Mouse (Mus musculus) hindbrain, embryonic 16.5 days (tissue): Measurements from ENCODE around the gene Ythdc1. TPM values are rescaled to one million over a fixed set of nuclear protein-coding genes. Genes with fewer than 3 reads are reported as not detected.
A peak's percentile ranks its signal among the peaks of the same experiment; 100 is the strongest.
"Not testable (repeated sequence)": the region's sequence is repeated elsewhere in the genome, so short reads cannot be mapped to it uniquely, and the experiment has no call there.

Source experiments
- ATAC-seq: fragments of 200-750 bp; cut with Nextera tagmentation; 2 replicates; pipeline ENCODE4 v1.8.0; 2017; ENCODE audit warnings: moderate TSS enrichment, moderate library complexity
- H3K27ac ChIP-seq: fragments of 300-500 bp; sonication (generic); 2 replicates; pipeline ENCODE4 v1.5.1; 2014; ENCODE audit warnings: low read depth, mild to moderate bottlenecking, control low read depth, low read length, moderate library complexity
- H3K27me3 ChIP-seq: fragments of 300-500 bp; sonication (generic); replicated peaks from 2 replicates; pipeline ENCODE4 v1.6.1; 2014; ENCODE audit warnings: low read length; ENCODE audit not compliant: control insufficient read depth, insufficient read depth
- H3K36me3 ChIP-seq: fragments of 300-500 bp; sonication (generic); 2 replicates; pipeline ENCODE4 v1.6.1; 2014; ENCODE audit warnings: mild to moderate bottlenecking, low read length, moderate library complexity, mixed read lengths; ENCODE audit not compliant: control insufficient read depth, insufficient read depth
- H3K4me1 ChIP-seq: fragments of 300-500 bp; sonication (generic); 2 replicates; pipeline ENCODE4 v1.6.1; 2014; ENCODE audit warnings: low read depth, low read length; ENCODE audit not compliant: control insufficient read depth, insufficient read depth
- H3K4me2 ChIP-seq: fragments of 300-500 bp; sonication (generic); 2 replicates; pipeline ENCODE4 v1.6.1; 2014; ENCODE audit warnings: mild to moderate bottlenecking, low read length, control low read depth, moderate library complexity
- H3K4me3 ChIP-seq: fragments of 300-500 bp; sonication (generic); 2 replicates; pipeline ENCODE4 v1.5.1; 2014; ENCODE audit warnings: mild to moderate bottlenecking, low read length, control low read depth, moderate library complexity
- H3K9ac ChIP-seq: fragments of 300-500 bp; sonication (generic); 2 replicates; pipeline ENCODE4 v1.6.1; 2014; ENCODE audit warnings: low read depth, mild to moderate bottlenecking, control low read depth, low read length, moderate library complexity
- H3K9me3 ChIP-seq: fragments of 300-500 bp; sonication (generic); 2 replicates; pipeline ENCODE4 v1.6.1; 2014; ENCODE audit warnings: mild to moderate bottlenecking, low read length, moderate library complexity; ENCODE audit not compliant: control insufficient read depth
- WGBS: fragments of 180-500 bp; shearing (Covaris S2); extraction: QIAGEN DNeasy Blood & Tissue Kit; methylation state at CpG from one replicate; pipeline ENCODE4 v1.1.7; 2014; 5-methylcytosine and 5-hydroxymethylcytosine counted together
- polyA plus RNA-seq: library from polyadenylated mRNA; unstranded; fragments of >200 nt; fragmentation: Nextera tagmentation; extraction: Ambion mirVana; gene quantifications from 2 replicates; pipeline ENCODE4 v1.2.1, GENCODE M21; 2015

Gene Ythdc1
- polyA plus RNA-seq, 1 experiment from 2014 or later, result 28.4 TPM

- Histone ChIP-seq H3K27ac (no peak overlapping the region), H3K4me2 (no peak overlapping the region), H3K9ac (no peak overlapping the region), H3K4me1 (no peaks in the 10 kb centered on the region), H3K36me3 (no peaks in the 10 kb centered on the region), H3K9me3 (no peaks in the 10 kb centered on the region), H3K27me3 (no peaks in the 10 kb centered on the region), H3K4me3 (no peak overlapping the region)
- 75% methylated on average over 4 of the region's 4 CpGs for WGBS
- no peak for ATAC-seq
Measured at GRCm38 (mm10) chr5:86792249-86792648, 11.8 kb upstream of the Ythdc1 start.

GRCm38 (mm10) chr5:86792807-86793206 is 11.2 kb upstream of the Ythdc1 start:
- 79% methylated on average over 8 of the region's 8 CpGs for WGBS
- Histone ChIP-seq H3K4me1 (no peaks in the 10 kb centered on the region), H3K9ac (no peak overlapping the region), H3K36me3 (no peaks in the 10 kb centered on the region), H3K4me3 (no peak overlapping the region), H3K9me3 (no peaks in the 10 kb centered on the region), H3K27me3 (no peaks in the 10 kb centered on the region), H3K4me2 (no peak overlapping the region), H3K27ac (no peak overlapping the region)
- ATAC-seq, result no peak

DNA sequence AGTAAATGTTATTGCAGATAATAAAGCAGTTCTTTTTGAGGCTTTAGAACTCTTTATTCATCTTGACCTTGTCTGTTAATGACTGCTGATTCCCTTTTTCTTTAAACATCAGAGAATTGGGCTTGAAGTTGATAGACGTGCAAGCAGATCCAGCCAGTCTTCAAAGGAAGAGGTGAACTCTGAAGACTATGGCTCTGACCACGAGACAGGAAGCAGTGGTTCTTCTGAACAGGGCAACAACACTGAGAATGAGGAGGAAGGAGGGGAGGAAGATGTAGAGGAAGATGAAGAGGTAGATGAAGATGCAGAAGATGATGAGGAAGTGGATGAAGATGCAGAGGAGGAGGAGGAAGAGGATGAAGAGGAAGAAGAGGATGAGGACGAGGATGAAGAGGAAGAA is 12.8 kb downstream of the Ythdc1 start:
- H3K9me3 ChIP-seq, result no peaks in the 10 kb centered on the region
- no peaks in the 10 kb centered on the region for H3K4me1 ChIP-seq
- H3K36me3 ChIP-seq, result peaks cover 17% of the 10 kb centered on the region
- H3K4me3 ChIP-seq, result no peak overlapping the region
- no peak overlapping the region for H3K9ac ChIP-seq
- no peaks in the 10 kb centered on the region for H3K27me3 ChIP-seq
- H3K4me2 ChIP-seq, result no peak overlapping the region
- ATAC-seq, result no peak
- WGBS, result 89% methylated on average over 3 of the region's 3 CpGs
- H3K27ac ChIP-seq, result no peak overlapping the region

DNA sequence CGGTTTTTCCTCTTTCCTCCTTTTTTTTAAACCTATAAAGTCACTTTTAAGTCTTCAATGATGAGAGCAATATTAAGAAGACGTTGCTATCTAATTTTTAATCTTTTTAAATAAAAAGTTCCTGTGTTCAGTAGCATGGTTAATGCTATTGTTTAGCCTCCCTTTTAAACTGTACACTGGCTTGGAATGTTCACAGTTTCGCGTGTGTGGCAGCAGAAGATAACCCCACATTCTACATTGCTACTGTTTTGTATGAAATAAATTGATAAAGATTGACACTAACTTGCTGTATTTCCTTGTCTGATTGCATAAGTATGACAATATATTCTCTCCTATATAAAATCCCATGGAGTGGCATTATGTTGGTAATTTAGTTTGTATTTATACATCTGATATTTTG is 32.4 kb downstream of the Ythdc1 start:
- H3K4me1 ChIP-seq, H3K36me3 ChIP-seq, H3K9ac ChIP-seq, H3K27me3 ChIP-seq, H3K27ac ChIP-seq, H3K4me3 ChIP-seq, H3K9me3 ChIP-seq, ATAC-seq, H3K4me2 ChIP-seq: not testable (repeated sequence)
- WGBS, result 94% methylated on average over 4 of the region's 4 CpGs

GRCm38 (mm10) chr5:86838110-86838509 is 34.1 kb downstream of the Ythdc1 start:
- no peak overlapping the region for H3K4me3 ChIP-seq
- no peak for ATAC-seq
- no peaks in the 10 kb centered on the region for H3K4me1 ChIP-seq
- H3K9me3 ChIP-seq, result no peaks in the 10 kb centered on the region
- H3K9ac ChIP-seq, result no peak overlapping the region
- H3K4me2 ChIP-seq, result no peak overlapping the region
- 89% methylated on average over 1 of the region's 1 CpGs for WGBS
- no peak overlapping the region for H3K27ac ChIP-seq
- no peaks in the 10 kb centered on the region for H3K27me3 ChIP-seq
- H3K36me3 ChIP-seq, result peaks cover 9% of the 10 kb centered on the region

GRCm38 (mm10) chr5:86839472-86839871 is 35.5 kb downstream of the Ythdc1 start:
- H3K9ac ChIP-seq, result no peak overlapping the region
- no peaks in the 10 kb centered on the region for H3K4me1 ChIP-seq
- H3K27ac ChIP-seq, result no peak overlapping the region
- no peaks in the 10 kb centered on the region for H3K27me3 ChIP-seq
- H3K4me2 ChIP-seq, result no peak overlapping the region
- H3K36me3 ChIP-seq, result peaks cover 7% of the 10 kb centered on the region
- WGBS, result 96% methylated on average over 1 of the region's 1 CpGs
- H3K9me3 ChIP-seq, result no peaks in the 10 kb centered on the region
- no peak for ATAC-seq
- H3K4me3 ChIP-seq, result no peak overlapping the region

DNA sequence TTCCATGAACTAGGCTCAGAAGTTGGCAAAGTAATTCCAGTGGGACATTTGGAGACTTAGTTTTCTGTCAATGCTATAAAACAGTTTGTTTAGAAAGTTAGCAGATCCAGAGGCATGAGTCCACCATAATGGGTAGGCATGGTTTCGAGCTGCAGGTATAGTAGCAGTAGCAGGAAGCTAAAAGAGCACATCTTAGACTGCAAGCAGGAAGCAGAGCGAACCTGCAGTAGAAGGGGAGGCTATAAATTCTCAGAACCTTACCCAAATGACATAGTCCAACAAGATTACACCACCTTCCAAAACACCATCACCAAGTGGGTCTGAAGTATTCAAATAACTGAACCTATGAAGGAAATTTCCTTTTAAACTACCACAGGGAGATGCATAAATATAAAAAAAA is 36.2 kb downstream of the Ythdc1 start:
- H3K4me1 ChIP-seq, result no peaks in the 10 kb centered on the region

DNA sequence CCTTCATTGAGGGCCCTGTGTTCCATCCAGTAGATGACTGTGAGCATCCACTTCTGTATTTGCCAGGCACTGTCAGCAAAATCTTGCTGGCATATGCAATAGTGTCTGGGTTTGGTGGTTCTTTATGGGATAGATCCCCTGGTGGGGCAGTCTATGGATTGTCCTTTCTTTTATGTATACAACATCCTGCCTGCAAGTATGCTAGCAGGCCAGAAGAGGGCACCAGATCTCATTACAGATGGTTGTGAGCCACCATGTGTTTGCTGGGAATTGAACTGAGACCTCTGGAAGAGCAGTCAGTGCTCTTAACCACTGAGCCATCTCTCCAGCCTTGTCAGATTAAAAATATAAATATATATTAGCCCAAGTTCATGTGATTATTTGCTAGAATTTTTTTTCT is 37.2 kb downstream of the Ythdc1 start:
- ATAC-seq, result not testable (repeated sequence)

More for the DNA sequence above, 36.2 kb downstream of the Ythdc1 start:
- H3K27ac ChIP-seq, result no peak overlapping the region
- no peak overlapping the region for H3K9ac ChIP-seq
- no peak for ATAC-seq
- peaks cover 7% of the 10 kb centered on the region for H3K36me3 ChIP-seq
- no peaks in the 10 kb centered on the region for H3K9me3 ChIP-seq
- H3K4me3 ChIP-seq, result no peak overlapping the region
- 97% methylated on average over 2 of the region's 2 CpGs for WGBS
- H3K4me2 ChIP-seq, result no peak overlapping the region
- no peaks in the 10 kb centered on the region for H3K27me3 ChIP-seq

DNA sequence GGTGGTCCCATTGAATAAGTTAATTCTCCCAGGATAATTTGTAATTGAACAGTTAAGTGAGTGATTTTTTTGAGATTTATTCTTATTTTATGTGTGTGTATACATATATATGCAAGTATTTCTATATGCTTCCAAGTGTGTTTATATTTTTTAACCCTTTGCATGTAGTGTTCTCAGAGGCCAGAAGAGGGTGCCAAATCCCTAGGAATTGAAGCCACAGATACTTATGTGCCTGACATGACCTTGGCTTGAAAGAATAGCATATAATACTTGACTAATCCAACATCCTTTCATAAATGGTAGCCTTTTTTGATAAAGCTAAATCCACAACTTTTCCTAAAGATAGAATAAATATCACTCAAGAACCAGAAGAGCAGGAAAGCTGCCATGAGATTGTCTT is 46.1 kb downstream of the Ythdc1 start:
- H3K9me3 ChIP-seq, result no peaks in the 10 kb centered on the region
- H3K9ac ChIP-seq, result no peak overlapping the region
- H3K4me2 ChIP-seq, result no peak overlapping the region
- H3K36me3 ChIP-seq, result no peaks in the 10 kb centered on the region
- H3K4me1 ChIP-seq, result no peaks in the 10 kb centered on the region
- 0 out of 2 replicates have a peak, but pooled peaks have one; percentile 52 for ATAC-seq
- no peaks in the 10 kb centered on the region for H3K27me3 ChIP-seq
- H3K27ac ChIP-seq, result no peak overlapping the region
- H3K4me3 ChIP-seq, result no peak overlapping the region

More for the DNA sequence above, 37.2 kb downstream of the Ythdc1 start:
- not testable (repeated sequence) for H3K4me1 ChIP-seq, H3K36me3 ChIP-seq, H3K27me3 ChIP-seq, H3K9ac ChIP-seq, H3K9me3 ChIP-seq, H3K4me2 ChIP-seq, H3K27ac ChIP-seq, H3K4me3 ChIP-seq

DNA sequence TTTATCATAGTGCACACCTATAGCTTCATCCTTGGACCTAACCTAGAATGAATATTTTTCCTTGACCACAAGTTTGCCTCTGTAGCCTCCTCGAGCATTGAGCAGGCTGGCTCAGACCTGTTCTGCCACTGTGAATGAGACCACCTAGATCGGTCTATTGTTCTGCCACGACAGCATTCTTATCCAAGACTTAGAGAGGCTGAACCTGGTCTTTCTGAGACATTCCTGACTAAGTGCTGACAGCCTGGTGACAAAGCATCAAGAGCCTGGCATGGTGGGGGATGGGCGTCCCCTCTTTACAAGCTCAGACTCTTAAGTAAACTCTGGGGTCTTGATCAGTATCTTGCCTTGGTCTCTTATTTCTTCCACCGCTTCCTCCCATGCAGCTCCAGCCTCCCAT is 47.6 kb downstream of the Ythdc1 start:
- H3K9ac ChIP-seq, result no peak overlapping the region
- no peak overlapping the region for H3K4me2 ChIP-seq
- no peaks in the 10 kb centered on the region for H3K4me1 ChIP-seq
- no peaks in the 10 kb centered on the region for H3K9me3 ChIP-seq
- no peaks in the 10 kb centered on the region for H3K27me3 ChIP-seq
- no peak for ATAC-seq
- WGBS, result 55% methylated on average over 5 of the region's 5 CpGs
- H3K36me3 ChIP-seq, result no peaks in the 10 kb centered on the region
- H3K4me3 ChIP-seq, result no peak overlapping the region
- H3K27ac ChIP-seq, result no peak overlapping the region
